Mouse (Mus musculus) stomach, embryonic 14.5 days (tissue): ENCODE data around the gene Myo19. TPM values are rescaled to one million over a fixed set of nuclear protein-coding genes. Genes with fewer than 3 reads are reported as not detected.

Source experiments
- ATAC-seq: fragments of 200-750 bp; cut with Nextera tagmentation; 2 replicates; pipeline ENCODE4 v1.8.0; 2017; ENCODE audit warnings: low read depth, moderate TSS enrichment; ENCODE audit not compliant: insufficient number of reproducible peaks, insufficient read depth, low FRiP score
- H3K27ac ChIP-seq: fragments of 300-500 bp; sonication (generic); 2 replicates; pipeline ENCODE4 v1.5.1; 2014; ENCODE audit warnings: mild to moderate bottlenecking, low read length, moderate library complexity, mixed read lengths
- H3K27me3 ChIP-seq: fragments of 300-500 bp; sonication (generic); 2 replicates; pipeline ENCODE4 v1.6.1; 2014; ENCODE audit warnings: low read length, control low read depth, mixed read lengths; ENCODE audit not compliant: control insufficient read depth, insufficient read depth
- H3K36me3 ChIP-seq: fragments of 300-500 bp; sonication (generic); 2 replicates; pipeline ENCODE4 v1.6.1; 2014; ENCODE audit warnings: mild to moderate bottlenecking, control low read depth, low read length, moderate library complexity, mixed read lengths; ENCODE audit not compliant: control insufficient read depth, insufficient read depth
- H3K4me1 ChIP-seq: fragments of 300-500 bp; sonication (generic); 2 replicates; pipeline ENCODE4 v1.6.1; 2014; ENCODE audit warnings: low read length, control low read depth, mixed read lengths; ENCODE audit not compliant: control insufficient read depth, insufficient read depth
- H3K4me2 ChIP-seq: fragments of 300-500 bp; sonication (generic); replicated peaks from 2 replicates; pipeline ENCODE4 v1.6.1; 2014; ENCODE audit warnings: low read depth, low read length, control low read depth
- H3K4me3 ChIP-seq: fragments of 300-500 bp; sonication (generic); 2 replicates; pipeline ENCODE4 v1.5.1; 2014; ENCODE audit warnings: low read depth, low read length, control low read depth
- H3K9ac ChIP-seq: fragments of 300-500 bp; sonication (generic); replicated peaks from 2 replicates; pipeline ENCODE4 v1.6.1; 2014; ENCODE audit warnings: low read depth, mild to moderate bottlenecking, control low read depth, low read length, moderate library complexity, mixed read lengths
- H3K9me3 ChIP-seq: fragments of 300-500 bp; sonication (generic); 2 replicates; pipeline ENCODE4 v1.6.1; 2016; ENCODE audit warnings: low read depth, low read length, control low read depth; ENCODE audit not compliant: control insufficient read depth
- WGBS: fragments of 180-500 bp; shearing (Covaris S2); extraction: QIAGEN DNeasy Blood & Tissue Kit; methylation state at CpG from one replicate; pipeline ENCODE4 v1.1.7; 2014; 5-methylcytosine and 5-hydroxymethylcytosine counted together
- polyA plus RNA-seq: library from polyadenylated mRNA; unstranded; fragments of >200 nt; fragmentation: Nextera tagmentation; extraction: Ambion mirVana; gene quantifications from 2 replicates; pipeline ENCODE4 v1.2.1, GENCODE M21; 2014

Gene Myo19
- polyA plus RNA-seq, result 9.3 and 9.4 TPM in 2 replicates

DNA sequence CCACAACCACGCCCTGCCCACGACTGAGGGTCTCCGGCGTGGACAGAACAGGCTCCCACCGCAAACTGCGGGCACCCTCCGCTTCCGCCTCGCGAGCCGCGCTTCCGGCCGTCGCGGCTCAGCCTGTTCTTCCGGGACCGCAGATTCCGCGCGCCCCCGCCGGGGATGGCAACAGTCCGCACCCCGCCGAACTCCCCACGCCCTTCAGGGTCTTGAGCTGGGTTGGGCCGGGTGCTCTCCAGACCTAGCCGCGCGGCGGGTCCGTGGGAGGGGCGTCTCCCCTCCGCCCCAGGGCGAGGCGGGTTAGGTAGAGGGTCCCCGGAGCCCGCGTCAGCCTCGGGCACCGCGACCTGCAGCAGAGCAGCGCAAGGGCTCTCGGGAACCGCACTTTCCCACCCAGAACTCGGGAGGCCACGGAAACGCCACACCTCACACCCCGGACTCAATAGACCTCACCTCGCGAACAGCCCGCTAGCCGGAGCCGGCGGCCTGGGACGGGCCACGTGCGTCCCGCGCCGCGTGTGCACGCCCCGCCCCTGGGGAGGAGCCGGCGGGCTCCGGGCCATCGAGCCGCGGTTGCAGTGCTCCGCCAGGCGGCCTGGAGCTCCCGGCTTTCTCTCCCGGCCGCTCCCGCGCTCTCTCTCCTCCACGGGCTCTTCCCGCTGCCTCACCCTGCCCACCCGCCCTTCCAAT is at the start of gene Myo19, which contains the start of gene Pigw:
Gene Myo19, plus strand, starts transcription at position 377 of the 693 bp plus-strand sequence.
Gene Pigw, minus strand, starts transcription at position 514 of the 693 bp plus-strand sequence.
- peak within 1 kb of the TSS; percentile 93 for H3K27ac ChIP-seq
- no peaks in the 10 kb centered on the region for H3K27me3 ChIP-seq
- H3K9ac ChIP-seq, result peak within 1 kb of the TSS; percentile 74
- peak; percentile 94 for ATAC-seq
- H3K4me3 ChIP-seq, result peak within 1 kb of the TSS; percentile 87
- peak within 1 kb of the TSS; percentile 88 for H3K4me2 ChIP-seq
- peaks cover 4% of the 10 kb centered on the region; the same call in 1 of the 2 replicates for H3K36me3 ChIP-seq
- no peaks in the 10 kb centered on the region for H3K9me3 ChIP-seq
- peaks cover 12% of the 10 kb centered on the region; the same call in 1 of the 2 replicates for H3K4me1 ChIP-seq
- under 1% methylated on average over 72 of the region's 81 CpGs for WGBS

GRCm38 (mm10) chr11:84839330-84839729 is 40.6 kb upstream of the Myo19 start:
- no peaks in the 10 kb centered on the region for H3K27me3 ChIP-seq
- 94% methylated on average over 2 of the region's 2 CpGs for WGBS
- no peak overlapping the region for H3K27ac ChIP-seq
- no peak for ATAC-seq
- no peak overlapping the region for H3K9ac ChIP-seq
- H3K9me3 ChIP-seq, result no peaks in the 10 kb centered on the region
- no peak overlapping the region for H3K4me2 ChIP-seq
- H3K4me1 ChIP-seq, result no peaks in the 10 kb centered on the region
- peaks cover 54% of the 10 kb centered on the region for H3K36me3 ChIP-seq
- H3K4me3 ChIP-seq, result no peak overlapping the region

DNA sequence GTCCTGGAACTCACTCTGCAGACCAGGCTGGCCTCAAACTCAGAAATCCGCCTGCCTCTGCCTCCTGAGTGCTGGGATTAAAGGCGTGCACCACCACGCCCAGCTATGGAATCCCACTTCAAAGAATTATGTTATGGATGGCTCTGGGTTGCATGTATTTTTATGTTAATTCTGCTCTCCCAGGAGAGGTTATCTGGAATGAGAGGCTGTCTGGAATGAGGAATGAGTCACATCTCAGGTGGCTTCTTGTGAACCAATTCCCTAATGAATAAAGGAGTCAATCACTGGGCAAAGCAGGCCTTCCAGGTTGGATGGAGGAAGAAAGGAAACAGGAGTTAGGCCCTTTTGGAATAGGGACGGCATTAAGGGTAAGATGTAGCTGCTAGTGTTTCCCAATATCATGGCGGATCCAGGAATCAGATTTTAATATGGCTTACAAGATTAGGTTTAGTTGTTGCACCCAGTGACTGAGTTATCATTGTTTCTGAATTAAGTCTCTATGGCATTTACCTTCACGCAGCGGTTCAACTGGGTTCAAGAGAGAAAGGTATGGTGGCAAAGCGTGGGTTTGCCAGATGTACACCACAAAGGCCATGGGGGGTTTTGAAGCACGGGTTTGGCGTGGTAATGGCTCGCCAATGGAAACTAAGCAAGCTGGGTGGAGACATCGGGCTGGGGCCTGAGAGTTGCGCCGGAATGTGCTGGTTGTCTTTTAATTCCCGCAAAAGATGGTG is 33.0 kb upstream of the Myo19 start:
- no peak overlapping the region for H3K27ac ChIP-seq
- H3K9me3 ChIP-seq, result no peaks in the 10 kb centered on the region
- no peak overlapping the region for H3K4me3 ChIP-seq
- H3K27me3 ChIP-seq, result no peaks in the 10 kb centered on the region
- 95% methylated on average over 15 of the region's 15 CpGs for WGBS
- no peak for ATAC-seq
- no peak overlapping the region for H3K9ac ChIP-seq
- H3K36me3 ChIP-seq, result peaks cover 33% of the 10 kb centered on the region
- no peak overlapping the region for H3K4me2 ChIP-seq
- no peaks in the 10 kb centered on the region for H3K4me1 ChIP-seq

GRCm38 (mm10) chr11:84847475-84848090 is 32.4 kb upstream of the Myo19 start:
- no peak overlapping the region for H3K4me2 ChIP-seq
- H3K27me3 ChIP-seq, result no peaks in the 10 kb centered on the region
- no peak overlapping the region for H3K4me3 ChIP-seq
- H3K4me1 ChIP-seq, result no peaks in the 10 kb centered on the region
- H3K27ac ChIP-seq, result no peak overlapping the region
- no peak overlapping the region for H3K9ac ChIP-seq
- no peak for ATAC-seq
- 81% methylated on average over 7 of the region's 7 CpGs for WGBS
- H3K36me3 ChIP-seq, result peaks cover 38% of the 10 kb centered on the region
- no peaks in the 10 kb centered on the region for H3K9me3 ChIP-seq

GRCm38 (mm10) chr11:84855285-84855684 is 24.7 kb upstream of the Myo19 start:
- H3K27ac ChIP-seq, result no peak overlapping the region
- no peaks in the 10 kb centered on the region for H3K4me1 ChIP-seq
- peaks cover 48% of the 10 kb centered on the region for H3K36me3 ChIP-seq
- no peaks in the 10 kb centered on the region for H3K27me3 ChIP-seq
- no peak overlapping the region for H3K4me3 ChIP-seq
- 93% methylated on average over 6 of the region's 6 CpGs for WGBS
- H3K4me2 ChIP-seq, result no peak overlapping the region
- H3K9me3 ChIP-seq, result no peaks in the 10 kb centered on the region
- no peak overlapping the region for H3K9ac ChIP-seq
- no peak for ATAC-seq

DNA sequence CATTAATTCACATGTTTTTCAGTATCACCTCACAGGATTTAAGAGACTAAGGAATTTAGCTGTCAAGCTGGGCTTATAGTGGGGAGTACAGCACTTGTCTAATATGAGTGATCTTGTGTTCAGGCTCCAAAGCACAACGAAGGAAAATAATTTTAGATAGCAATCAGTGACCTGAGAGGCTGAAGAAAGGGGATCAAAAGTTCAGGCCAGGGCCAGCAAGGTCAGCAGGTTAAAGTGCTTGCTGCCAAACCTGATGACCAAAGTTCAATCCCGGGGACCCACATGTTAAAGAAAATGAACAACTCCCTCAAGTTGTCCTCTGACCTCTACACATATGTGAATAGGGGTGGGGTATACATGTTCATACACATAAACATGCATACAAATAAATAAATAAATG is 14.7 kb upstream of the Myo19 start:
- Histone ChIP-seq H3K27ac (no peak overlapping the region), H3K9ac (no peak overlapping the region), H3K4me3 (no peak overlapping the region), H3K4me1 (peaks cover 12% of the 10 kb centered on the region), H3K4me2 (no peak overlapping the region), H3K27me3 (no peaks in the 10 kb centered on the region), H3K36me3 (peaks cover 18% of the 10 kb centered on the region), H3K9me3 (no peaks in the 10 kb centered on the region)
- 32% methylated on average over 2 of the region's 2 CpGs for whole genome bisulfite sequencing
- no peak for ATAC-seq

DNA sequence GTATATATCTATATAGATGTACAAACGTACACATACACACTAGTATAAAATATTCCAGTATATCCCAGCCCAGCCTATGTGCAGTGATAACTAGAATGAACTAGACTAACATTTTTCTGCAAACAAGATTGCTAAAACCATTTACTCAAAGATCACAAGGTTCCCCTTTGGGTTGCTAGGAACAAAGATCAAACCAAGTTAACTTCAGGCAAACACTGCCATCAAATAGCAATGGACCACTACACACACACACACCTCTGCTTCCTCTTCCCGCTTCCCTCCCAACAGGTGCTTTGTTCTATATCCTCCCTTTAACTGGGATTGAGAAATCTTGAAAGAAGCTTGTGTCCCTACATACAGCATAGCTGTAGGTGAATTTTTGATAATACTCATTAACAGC is 12.4 kb upstream of the Myo19 start:
- Histone ChIP-seq H3K4me3 (no peak overlapping the region), H3K9me3 (no peaks in the 10 kb centered on the region), H3K9ac (no peak overlapping the region), H3K4me1 (peaks cover 12% of the 10 kb centered on the region), H3K4me2 (no peak overlapping the region), H3K27me3 (no peaks in the 10 kb centered on the region), H3K27ac (no peak overlapping the region), H3K36me3 (peaks cover 6% of the 10 kb centered on the region; the same call in 1 of the 2 replicates)
- WGBS, result 88% methylated on average over 2 of the region's 2 CpGs
- ATAC-seq, result no peak

- Histone ChIP-seq H3K9me3 (no peaks in the 10 kb centered on the region), H3K27ac (peak overlapping the region; percentile 95), H3K9ac (peak overlapping the region; percentile 82), H3K4me2 (peak overlapping the region; percentile 72), H3K36me3 (peaks cover 6% of the 10 kb centered on the region; the same call in 1 of the 2 replicates), H3K4me3 (peak overlapping the region; percentile 95), H3K4me1 (peaks cover 12% of the 10 kb centered on the region), H3K27me3 (no peaks in the 10 kb centered on the region)
- no peak for ATAC-seq
- 15% methylated on average over 7 of the region's 7 CpGs for WGBS
Measured at GRCm38 (mm10) chr11:84868786-84869259, 11.1 kb upstream of the Myo19 start.
